Mouse (Mus musculus) stomach, embryonic 15.5 days (tissue): ENCODE data around the gene Psmb3. TPM values are rescaled to one million over a fixed set of nuclear protein-coding genes. Genes with fewer than 3 reads are reported as not detected.
A peak's percentile ranks its signal among the peaks of the same experiment; 100 is the strongest.
"Not testable (repeated sequence)": the region's sequence is repeated elsewhere in the genome, so short reads cannot be mapped to it uniquely, and the experiment has no call there.

ENCODE experiments used
- ATAC-seq: fragments of 200-750 bp; cut with Nextera tagmentation; 2 replicates; pipeline ENCODE4 v1.8.0; 2017; ENCODE audit warnings: low read depth, moderate number of reproducible peaks, moderate TSS enrichment; ENCODE audit not compliant: insufficient read depth, low FRiP score
- H3K27ac ChIP-seq: fragments of 300-500 bp; sonication (generic); 2 replicates; pipeline ENCODE4 v1.5.1; 2015; ENCODE audit warnings: mild to moderate bottlenecking, inconsistent platforms
- H3K27me3 ChIP-seq: fragments of 300-500 bp; sonication (generic); replicated peaks from 2 replicates; pipeline ENCODE4 v1.6.1; 2015; ENCODE audit warnings: inconsistent platforms
- H3K36me3 ChIP-seq: fragments of 300-500 bp; sonication (generic); 2 replicates; pipeline ENCODE4 v1.6.1; 2015; ENCODE audit warnings: inconsistent platforms
- H3K4me1 ChIP-seq: fragments of 300-500 bp; sonication (generic); 2 replicates; pipeline ENCODE4 v1.6.1; 2015; ENCODE audit warnings: inconsistent platforms
- H3K4me2 ChIP-seq: fragments of 300-500 bp; sonication (generic); 2 replicates; pipeline ENCODE4 v1.6.1; 2015; ENCODE audit warnings: mild to moderate bottlenecking, inconsistent platforms
- H3K4me3 ChIP-seq: fragments of 300-500 bp; sonication (generic); replicated peaks from 2 replicates; pipeline ENCODE4 v1.5.1; 2015; ENCODE audit warnings: inconsistent platforms
- H3K9ac ChIP-seq: fragments of 300-500 bp; sonication (generic); 2 replicates; pipeline ENCODE4 v1.6.1; 2015; ENCODE audit warnings: inconsistent platforms
- H3K9me3 ChIP-seq: fragments of 300-500 bp; sonication (generic); 2 replicates; pipeline ENCODE4 v1.6.1; 2016; ENCODE audit warnings: inconsistent platforms
- WGBS: fragments of 180-500 bp; shearing (Covaris S2); methylation state at CpG from one replicate; pipeline ENCODE4 v1.1.7; 2015; 5-methylcytosine and 5-hydroxymethylcytosine counted together
- polyA plus RNA-seq: library from polyadenylated mRNA; unstranded; fragments of >200 nt; fragmentation: Nextera tagmentation; extraction: Ambion mirVana; gene quantifications from 2 replicates; pipeline ENCODE4 v1.2.1, GENCODE M21; 2015

Gene Psmb3
- polyA plus RNA-seq, 1 experiment from 2014 or later = 396 TPM

- 3% methylated on average over 14 of the region's 14 CpGs for WGBS
- no peak for ATAC-seq
- H3K9ac ChIP-seq = peak overlapping the region; percentile 82; the same call in 1 of the 2 replicates
Measured at GRCm38 (mm10) chr11:97697891-97698529, 5.2 kb upstream of the Psmb3 start.

GRCm38 (mm10) chr11:97698741-97699611 is 4.2 kb upstream of the Psmb3 start:
- no peak for ATAC-seq
- Histone ChIP-seq H3K4me2 (peak overlapping the region; percentile 92), H3K36me3 (no peaks in the 10 kb centered on the region), H3K27me3 (no peaks in the 10 kb centered on the region), H3K27ac (peak overlapping the region; percentile 99), H3K4me1 (peaks cover 55% of the 10 kb centered on the region), H3K9me3 (no peaks in the 10 kb centered on the region), H3K4me3 (peak overlapping the region; percentile 89), H3K9ac (peak overlapping the region; percentile 82)
- under 1% methylated on average over 52 of the region's 63 CpGs for WGBS

More at GRCm38 (mm10) chr11:97697891-97698529, 5.2 kb upstream of the Psmb3 start:
- peak overlapping the region; percentile 89 for H3K4me3 ChIP-seq
- H3K27ac ChIP-seq = peak overlapping the region; percentile 99
- no peaks in the 10 kb centered on the region for H3K36me3 ChIP-seq
- H3K4me1 ChIP-seq = peaks cover 53% of the 10 kb centered on the region
- no peaks in the 10 kb centered on the region for H3K27me3 ChIP-seq
- no peaks in the 10 kb centered on the region for H3K9me3 ChIP-seq
- H3K4me2 ChIP-seq = peak overlapping the region; percentile 92

DNA sequence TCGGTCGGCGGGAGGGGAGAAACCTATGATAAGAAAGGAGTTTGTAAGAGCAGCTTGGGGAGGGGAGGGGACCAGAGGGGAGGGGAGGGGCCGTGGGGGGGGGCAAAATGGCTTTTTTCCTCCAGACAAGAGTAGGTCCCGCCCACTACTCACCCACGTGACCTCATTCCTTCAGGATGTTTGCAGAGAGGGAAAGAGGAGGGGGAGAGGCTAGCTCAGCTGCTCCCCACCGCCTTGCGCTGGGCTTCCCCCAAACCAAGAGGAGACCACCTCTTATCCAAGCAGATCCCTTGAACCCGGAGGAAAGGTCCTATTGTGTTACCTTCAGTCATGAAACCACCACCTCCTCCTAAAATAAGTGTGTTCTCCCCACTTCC is 3.6 kb upstream of the Psmb3 start:
- 0% methylated on average over 6 of the region's 9 CpGs for WGBS
- H3K9ac ChIP-seq = peak overlapping the region; percentile 82
- 0 out of 2 replicates have a peak, but pooled peaks have one; percentile 11 for ATAC-seq

DNA sequence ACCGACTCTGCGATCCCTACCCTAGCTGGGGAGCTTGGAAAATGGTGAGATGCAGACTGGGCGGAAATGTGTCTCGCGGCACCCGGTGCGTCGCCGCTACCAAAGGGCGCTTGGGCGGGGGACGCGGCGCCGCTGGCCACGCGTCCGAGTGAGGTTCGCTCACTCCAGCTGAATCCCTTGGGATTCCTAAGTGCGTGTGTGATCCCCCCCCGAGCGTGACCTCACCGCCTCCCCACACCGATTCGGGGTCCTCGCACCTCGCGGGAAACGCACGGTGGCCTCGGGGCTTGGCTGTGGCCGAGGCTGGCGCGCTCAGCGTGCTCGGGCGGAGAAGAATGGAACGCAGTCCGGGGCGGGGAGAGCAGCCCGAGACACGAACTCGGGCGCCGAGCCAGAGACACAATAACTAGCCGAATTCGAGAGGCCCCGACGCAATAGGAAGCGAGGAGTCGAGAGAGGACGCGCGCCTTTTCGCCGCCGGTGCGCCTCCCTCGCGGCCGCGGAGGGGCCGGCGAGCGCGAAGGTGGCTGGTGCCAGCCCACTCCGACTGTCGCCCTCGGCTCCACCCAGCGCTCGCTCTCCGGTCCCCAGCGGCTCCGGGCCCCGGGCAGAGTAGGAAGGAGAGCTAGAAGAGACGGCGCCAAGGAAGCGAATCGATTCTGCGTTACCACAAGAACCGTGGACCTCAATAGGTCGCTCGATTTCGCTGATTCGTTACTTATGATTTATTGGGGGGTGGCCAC is 3.0 kb upstream of the Psmb3 start, which contains the start of gene Pcgf2:
TSS of gene Pcgf2 (minus strand) at position 495 of the 743 bp plus-strand sequence.
- H3K4me1 ChIP-seq = peaks cover 52% of the 10 kb centered on the region
- H3K9ac ChIP-seq = peak within 1 kb of the TSS; percentile 82
- ATAC-seq = 0 out of 2 replicates have a peak, but pooled peaks have one; percentile 6
- under 1% methylated on average over 85 of the region's 85 CpGs for WGBS
- peak within 1 kb of the TSS; percentile 89 for H3K4me3 ChIP-seq
- no peaks in the 10 kb centered on the region for H3K9me3 ChIP-seq
- peak within 1 kb of the TSS; percentile 99 for H3K27ac ChIP-seq
- no peaks in the 10 kb centered on the region for H3K36me3 ChIP-seq
- peak within 1 kb of the TSS; percentile 92 for H3K4me2 ChIP-seq
- no peaks in the 10 kb centered on the region for H3K27me3 ChIP-seq

More for the DNA sequence above, 3.6 kb upstream of the Psmb3 start:
- Histone ChIP-seq H3K9me3 (no peaks in the 10 kb centered on the region), H3K4me1 (peaks cover 56% of the 10 kb centered on the region), H3K27ac (peak overlapping the region; percentile 99), H3K4me2 (peak overlapping the region; percentile 92), H3K27me3 (no peaks in the 10 kb centered on the region), H3K4me3 (peak overlapping the region; percentile 89), H3K36me3 (no peaks in the 10 kb centered on the region)

GRCm38 (mm10) chr11:97700746-97701580 is 2.2 kb upstream of the Psmb3 start:
- WGBS = 14% methylated on average over 30 of the region's 30 CpGs
- Histone ChIP-seq H3K4me3 (peak overlapping the region; percentile 89), H3K36me3 (no peaks in the 10 kb centered on the region), H3K27me3 (no peaks in the 10 kb centered on the region), H3K4me2 (peak overlapping the region; percentile 92), H3K4me1 (peaks cover 44% of the 10 kb centered on the region), H3K9me3 (no peaks in the 10 kb centered on the region), H3K27ac (peak overlapping the region; percentile 99), H3K9ac (peak overlapping the region; percentile 76)
- no peak for ATAC-seq

DNA sequence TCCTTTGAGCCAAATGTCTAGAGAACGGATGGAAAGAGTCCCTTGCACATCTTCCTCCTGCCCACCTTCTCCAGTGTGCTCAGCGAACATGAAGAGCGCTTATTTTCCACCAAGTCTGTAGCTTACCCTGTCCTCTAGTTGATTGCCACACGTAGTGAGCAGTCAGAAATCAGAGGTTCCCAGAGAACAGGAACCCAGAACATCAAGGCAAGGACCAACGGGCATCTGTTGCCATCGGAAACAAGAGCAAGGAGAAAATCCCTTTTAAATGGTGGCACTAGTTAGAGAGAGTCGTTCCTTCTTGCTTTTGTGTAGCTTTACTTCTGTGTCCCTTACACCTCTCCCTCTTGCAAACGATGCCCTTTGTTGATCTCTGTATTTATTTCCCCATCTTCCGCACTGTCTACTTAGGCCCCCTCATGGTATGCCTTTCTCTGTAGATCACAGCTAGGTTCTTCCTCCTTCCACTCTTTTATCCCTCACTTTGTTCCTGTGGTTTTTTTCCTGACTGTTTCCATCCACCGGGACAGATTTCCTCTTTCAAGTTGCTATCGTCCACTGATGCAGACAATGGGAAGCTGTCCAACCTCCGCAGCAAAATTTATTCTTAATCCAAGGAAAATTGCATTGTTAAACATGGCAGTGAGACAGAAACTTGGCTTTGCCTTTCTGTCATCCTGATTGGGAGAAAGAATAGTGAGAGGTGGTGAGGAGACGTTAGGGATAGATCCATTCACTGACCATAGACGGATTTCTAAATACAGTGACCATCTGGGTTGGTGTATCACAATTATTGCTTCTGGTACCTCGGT is 1.4 kb upstream of the Psmb3 start:
- Histone ChIP-seq H3K4me2 (peak overlapping the region; percentile 92), H3K9ac (no peak overlapping the region), H3K36me3 (peaks cover 5% of the 10 kb centered on the region; the same call in 1 of the 2 replicates), H3K4me1 (peaks cover 38% of the 10 kb centered on the region), H3K9me3 (no peaks in the 10 kb centered on the region), H3K27ac (no peak overlapping the region), H3K27me3 (no peaks in the 10 kb centered on the region), H3K4me3 (peak overlapping the region; percentile 92)
- WGBS = 49% methylated on average over 15 of the region's 15 CpGs
- no peak for ATAC-seq

DNA sequence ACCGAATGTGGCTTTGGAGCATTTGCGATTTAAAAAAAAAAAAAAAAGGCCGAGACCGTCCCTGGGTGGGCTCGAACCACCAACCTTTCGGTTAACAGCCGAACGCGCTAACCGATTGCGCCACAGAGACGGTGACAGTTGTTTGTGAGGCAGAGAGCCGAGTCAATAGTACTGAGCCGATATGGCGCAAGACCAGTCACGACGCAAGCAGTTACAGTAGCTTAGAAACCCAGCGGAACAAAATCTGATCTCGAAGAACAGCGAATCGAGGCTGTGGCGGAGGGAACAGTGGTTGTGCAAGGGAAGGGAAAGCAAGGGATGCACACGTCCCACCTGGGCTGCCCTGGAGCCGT is 830 bp upstream of the Psmb3 start:
- Histone ChIP-seq H3K9ac (peak overlapping the region; percentile 65), H3K36me3 (peaks cover 11% of the 10 kb centered on the region; the same call in 1 of the 2 replicates), H3K27ac (peak overlapping the region; percentile 89), H3K4me1 (peaks cover 35% of the 10 kb centered on the region), H3K4me3 (peak overlapping the region; percentile 92), H3K27me3 (no peaks in the 10 kb centered on the region), H3K9me3 (no peaks in the 10 kb centered on the region), H3K4me2 (peak overlapping the region; percentile 92)
- 0% methylated on average over 24 of the region's 24 CpGs for WGBS
- no peak for ATAC-seq

- ATAC-seq, H3K9ac ChIP-seq, H3K4me2 ChIP-seq, H3K4me1 ChIP-seq, H3K27me3 ChIP-seq, H3K9me3 ChIP-seq, H3K27ac ChIP-seq, H3K4me3 ChIP-seq: not testable (repeated sequence)
- peaks cover 34% of the 10 kb centered on the region for H3K36me3 ChIP-seq
- 76% methylated on average over 2 of the region's 2 CpGs for WGBS
Measured at GRCm38 (mm10) chr11:97710067-97710466, 6.9 kb downstream of the Psmb3 start.

DNA sequence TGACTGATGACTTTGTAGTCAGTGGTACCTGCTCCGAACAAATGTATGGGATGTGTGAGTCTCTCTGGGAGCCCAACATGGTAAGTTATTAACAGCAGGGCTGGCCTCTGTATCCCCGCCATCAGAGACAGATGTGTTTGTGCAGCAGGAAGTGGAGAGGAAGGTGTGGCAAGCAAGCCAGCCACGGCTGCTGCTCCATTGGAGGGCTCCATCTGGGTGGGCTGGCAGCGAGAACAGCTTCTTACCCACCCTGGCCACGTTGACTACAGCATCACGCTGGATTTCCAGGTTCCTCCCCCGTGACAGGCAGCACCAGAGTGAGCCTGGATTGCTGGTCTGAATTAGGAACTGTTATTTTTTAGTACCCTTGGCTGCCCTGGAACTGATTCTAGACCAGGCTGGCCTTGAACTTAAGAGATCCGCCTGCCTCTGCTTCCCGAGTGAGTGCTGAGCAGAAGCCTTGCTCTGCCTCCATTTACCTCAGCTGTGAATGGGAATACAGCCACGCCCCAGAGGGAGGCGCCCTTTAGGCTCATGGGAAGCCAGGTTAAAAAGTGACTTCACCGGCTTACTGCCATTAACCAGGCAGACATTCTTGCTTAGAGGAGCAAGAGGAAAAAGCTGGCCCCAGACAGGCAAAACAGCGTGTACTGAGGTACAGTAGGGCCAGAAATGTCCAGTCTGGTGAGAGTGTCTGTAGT is 8.2 kb downstream of the Psmb3 start:
- no peak for ATAC-seq

GRCm38 (mm10) chr11:97712286-97712685 is 9.1 kb downstream of the Psmb3 start:
- no peak overlapping the region for H3K9ac ChIP-seq
- no peak overlapping the region for H3K4me2 ChIP-seq
- H3K9me3 ChIP-seq = no peaks in the 10 kb centered on the region
- H3K36me3 ChIP-seq = peaks cover 24% of the 10 kb centered on the region
- WGBS = 88% methylated on average over 15 of the region's 15 CpGs
- no peaks in the 10 kb centered on the region for H3K27me3 ChIP-seq
- no peaks in the 10 kb centered on the region for H3K4me1 ChIP-seq
- ATAC-seq = no peak
- H3K4me3 ChIP-seq = no peak overlapping the region
- no peak overlapping the region for H3K27ac ChIP-seq

More for the DNA sequence above, 8.2 kb downstream of the Psmb3 start:
- WGBS = 76% methylated on average over 13 of the region's 13 CpGs
- Histone ChIP-seq H3K4me3 (no peak overlapping the region), H3K27ac (no peak overlapping the region), H3K4me1 (no peaks in the 10 kb centered on the region), H3K9me3 (no peaks in the 10 kb centered on the region), H3K27me3 (no peaks in the 10 kb centered on the region), H3K9ac (no peak overlapping the region), H3K36me3 (peaks cover 31% of the 10 kb centered on the region), H3K4me2 (no peak overlapping the region)
